Mouse (Mus musculus): Measurements from ENCODE around the gene Socs4. TPM values are rescaled to one million over a fixed set of nuclear protein-coding genes. Genes with fewer than 3 reads are reported as not detected.

Socs4 gene
- 3.6 TPM in 2 replicates for polyA plus RNA-seq (2014; fragmentation: Nextera tagmentation; extraction: Ambion mirVana)

DNA sequence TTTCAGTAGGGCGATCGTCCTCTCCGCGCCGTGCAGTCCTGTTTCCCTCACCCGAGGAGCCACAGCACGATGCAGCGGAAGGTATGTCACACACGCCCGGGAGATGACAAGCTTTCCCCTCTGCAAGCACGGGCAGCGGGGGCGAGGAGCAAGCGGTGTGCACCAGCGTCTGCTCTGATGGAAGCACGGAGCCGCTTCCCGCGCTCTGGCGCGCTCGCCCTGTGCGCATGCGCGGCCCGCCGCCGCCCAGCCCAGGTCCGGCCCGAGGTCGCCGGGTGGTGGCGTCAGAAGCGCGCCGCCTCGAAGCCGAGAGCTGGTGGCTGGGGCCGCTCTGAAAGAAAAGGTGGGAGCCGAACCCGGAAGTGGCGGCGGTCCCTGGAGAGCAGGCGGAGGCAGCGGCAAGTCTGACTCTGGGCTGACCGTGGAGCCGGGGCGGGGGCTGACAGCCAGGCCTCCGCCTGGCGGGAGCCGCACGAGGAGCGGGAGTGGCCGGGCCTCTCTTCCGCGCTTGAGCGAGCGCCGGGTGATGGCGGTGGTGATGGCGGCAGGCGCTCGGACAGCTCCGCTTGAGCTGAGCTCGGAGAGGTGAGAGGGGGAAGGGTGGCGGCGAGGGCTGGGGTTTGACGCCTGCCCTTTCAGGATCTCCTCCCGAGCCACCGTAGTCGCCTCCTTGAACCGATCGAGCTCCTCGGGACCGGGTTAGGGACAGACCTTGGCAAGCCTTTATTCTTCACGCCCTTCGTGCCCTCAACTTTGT is at the start of gene Socs4, which contains the start of gene Wdhd1:
Gene Socs4 (plus strand): TSS at position 295 of the 757 bp plus-strand sequence.
Gene Wdhd1 (minus strand): TSS at position 221 of the 757 bp plus-strand sequence.
- WGBS: under 1% methylated on average over 72 of the region's 77 CpGs
- H3K36me3 ChIP-seq (replicated peaks; ENCODE audit: control insufficient read depth, insufficient read depth): peaks cover 8% of the 10 kb centered on the region
- H3K4me1 ChIP-seq (replicated peaks; ENCODE audit: control insufficient read depth, insufficient read depth, low read length): peaks cover 22% of the 10 kb centered on the region
- H3K9ac ChIP-seq: peak within 1 kb of the TSS; percentile 70
- no peaks in the 10 kb centered on the region for H3K9me3 ChIP-seq (ENCODE audit: control insufficient read depth, low read length)
- peak within 1 kb of the TSS; percentile 60 for H3K4me3 ChIP-seq (replicated peaks; ENCODE audit: low read length)
- ATAC-seq (ENCODE audit: low FRiP score) (peak; percentile 98), DNase-seq (ENCODE audit: low spot score) (peak; percentile 95)
- H3K4me2 ChIP-seq (replicated peaks): peak within 1 kb of the TSS; percentile 70
- H3K27ac ChIP-seq: peak within 1 kb of the TSS; percentile 88
- no peaks in the 10 kb centered on the region for H3K27me3 ChIP-seq (ENCODE audit: control insufficient read depth, insufficient read depth, low read length)

- H3K4me3 ChIP-seq (replicated peaks; ENCODE audit: low read length): no peak overlapping the region
- H3K9ac ChIP-seq: no peak overlapping the region
- H3K27ac ChIP-seq: no peak overlapping the region
- H3K36me3 ChIP-seq (replicated peaks; ENCODE audit: control insufficient read depth, insufficient read depth): no peaks in the 10 kb centered on the region
- ATAC-seq (ENCODE audit: low FRiP score): no peak
- H3K4me1 ChIP-seq (replicated peaks; ENCODE audit: control insufficient read depth, insufficient read depth, low read length): no peaks in the 10 kb centered on the region
- no peak for DNase-seq (ENCODE audit: low spot score)
- no peaks in the 10 kb centered on the region for H3K9me3 ChIP-seq (ENCODE audit: control insufficient read depth, low read length)
- no peak overlapping the region for H3K4me2 ChIP-seq (replicated peaks)
- 78% methylated on average over 11 of the region's 11 CpGs for WGBS
- no peaks in the 10 kb centered on the region for H3K27me3 ChIP-seq (ENCODE audit: control insufficient read depth, insufficient read depth, low read length)
Measured at GRCm38 (mm10) chr14:47229796-47230376, 46.8 kb upstream of the Socs4 start.

DNA sequence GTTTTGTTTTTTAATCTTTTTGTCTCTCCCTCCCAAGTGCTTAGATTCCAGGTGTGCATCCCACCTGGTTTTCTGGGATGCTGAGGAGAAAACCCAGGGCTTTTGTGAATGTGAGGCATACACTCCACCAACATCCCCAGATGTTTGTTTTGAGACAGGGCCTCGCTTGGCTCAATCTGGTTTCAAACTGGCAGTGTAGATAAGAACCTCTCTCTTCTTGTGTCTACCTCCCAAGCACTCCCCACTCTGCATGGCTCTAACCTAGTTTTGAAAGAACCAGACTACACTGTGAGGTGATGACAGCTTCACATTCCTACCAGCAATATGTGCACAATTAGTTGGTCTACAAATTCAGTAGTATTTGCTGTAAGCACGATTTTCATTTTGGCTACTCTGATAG is 43.1 kb upstream of the Socs4 start:
- 87% methylated on average over 2 of the region's 2 CpGs for WGBS
- Histone ChIP-seq H3K4me3 (replicated peaks; ENCODE audit: low read length) (no peak overlapping the region), H3K4me2 (replicated peaks) (no peak overlapping the region), H3K4me1 (replicated peaks; ENCODE audit: control insufficient read depth, insufficient read depth, low read length) (no peaks in the 10 kb centered on the region), H3K36me3 (replicated peaks; ENCODE audit: control insufficient read depth, insufficient read depth) (no peaks in the 10 kb centered on the region), H3K27me3 (ENCODE audit: control insufficient read depth, insufficient read depth, low read length) (no peaks in the 10 kb centered on the region), H3K27ac (no peak overlapping the region), H3K9ac (no peak overlapping the region), H3K9me3 (ENCODE audit: control insufficient read depth, low read length) (0 out of 2 replicates have a peak, but pooled peaks cover 4% of the 10 kb centered on the region)
- no peak for ATAC-seq (ENCODE audit: low FRiP score)
- no peak for DNase-seq (ENCODE audit: low spot score)

DNA sequence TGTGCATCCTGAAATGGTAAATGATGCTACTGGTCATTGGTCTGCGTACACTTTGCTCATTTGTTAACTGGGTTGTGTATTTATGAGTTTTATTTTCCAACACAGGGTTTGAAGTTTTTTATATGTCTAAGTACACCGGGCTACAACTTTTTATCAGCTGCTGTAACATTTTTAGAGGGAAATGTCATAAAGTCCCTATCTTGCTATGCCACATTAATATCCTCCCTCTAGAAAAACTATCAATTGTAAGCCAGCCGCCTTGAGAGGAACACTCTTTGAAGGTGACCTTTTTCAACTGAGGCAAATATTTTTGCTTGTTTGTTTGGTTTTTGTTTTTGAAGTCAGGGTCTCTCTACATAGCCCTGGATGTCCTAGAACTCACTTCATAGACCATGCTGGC is 42.7 kb upstream of the Socs4 start:
- Histone ChIP-seq H3K9me3 (ENCODE audit: control insufficient read depth, low read length) (0 out of 2 replicates have a peak, but pooled peaks cover 4% of the 10 kb centered on the region), H3K27ac (no peak overlapping the region), H3K9ac (no peak overlapping the region), H3K36me3 (replicated peaks; ENCODE audit: control insufficient read depth, insufficient read depth) (no peaks in the 10 kb centered on the region), H3K4me1 (replicated peaks; ENCODE audit: control insufficient read depth, insufficient read depth, low read length) (no peaks in the 10 kb centered on the region), H3K4me2 (replicated peaks) (no peak overlapping the region), H3K4me3 (replicated peaks; ENCODE audit: low read length) (no peak overlapping the region), H3K27me3 (ENCODE audit: control insufficient read depth, insufficient read depth, low read length) (no peaks in the 10 kb centered on the region)
- no peak for DNase-seq (ENCODE audit: low spot score)
- WGBS: 95% methylated on average over 3 of the region's 3 CpGs
- ATAC-seq (ENCODE audit: low FRiP score): no peak

- no peak overlapping the region for H3K9ac ChIP-seq
- no peak for ATAC-seq (ENCODE audit: low FRiP score)
- H3K36me3 ChIP-seq (replicated peaks; ENCODE audit: control insufficient read depth, insufficient read depth): no peaks in the 10 kb centered on the region
- H3K4me1 ChIP-seq (replicated peaks; ENCODE audit: control insufficient read depth, insufficient read depth, low read length): no peaks in the 10 kb centered on the region
- WGBS: 83% methylated on average over 5 of the region's 5 CpGs
- no peak for DNase-seq (ENCODE audit: low spot score)
- no peak overlapping the region for H3K4me3 ChIP-seq (replicated peaks; ENCODE audit: low read length)
- no peak overlapping the region for H3K4me2 ChIP-seq (replicated peaks)
- H3K27ac ChIP-seq: no peak overlapping the region
- H3K9me3 ChIP-seq (ENCODE audit: control insufficient read depth, low read length): 0 out of 2 replicates have a peak, but pooled peaks cover 4% of the 10 kb centered on the region
- no peaks in the 10 kb centered on the region for H3K27me3 ChIP-seq (ENCODE audit: control insufficient read depth, insufficient read depth, low read length)
Measured at GRCm38 (mm10) chr14:47234526-47235250, 42.0 kb upstream of the Socs4 start.

- WGBS: 98% methylated on average over 7 of the region's 7 CpGs
- Histone ChIP-seq H3K27ac (no peak overlapping the region), H3K4me2 (replicated peaks) (no peak overlapping the region), H3K4me3 (replicated peaks; ENCODE audit: low read length) (no peak overlapping the region), H3K36me3 (replicated peaks; ENCODE audit: control insufficient read depth, insufficient read depth) (peaks cover 11% of the 10 kb centered on the region), H3K9me3 (ENCODE audit: control insufficient read depth, low read length) (0 out of 2 replicates have a peak, but pooled peaks cover 4% of the 10 kb centered on the region), H3K27me3 (ENCODE audit: control insufficient read depth, insufficient read depth, low read length) (no peaks in the 10 kb centered on the region), H3K4me1 (replicated peaks; ENCODE audit: control insufficient read depth, insufficient read depth, low read length) (no peaks in the 10 kb centered on the region), H3K9ac (no peak overlapping the region)
- DNase-seq (ENCODE audit: low spot score): no peak
- ATAC-seq (ENCODE audit: low FRiP score): no peak
Measured at GRCm38 (mm10) chr14:47236491-47236890, 40.2 kb upstream of the Socs4 start.

DNA sequence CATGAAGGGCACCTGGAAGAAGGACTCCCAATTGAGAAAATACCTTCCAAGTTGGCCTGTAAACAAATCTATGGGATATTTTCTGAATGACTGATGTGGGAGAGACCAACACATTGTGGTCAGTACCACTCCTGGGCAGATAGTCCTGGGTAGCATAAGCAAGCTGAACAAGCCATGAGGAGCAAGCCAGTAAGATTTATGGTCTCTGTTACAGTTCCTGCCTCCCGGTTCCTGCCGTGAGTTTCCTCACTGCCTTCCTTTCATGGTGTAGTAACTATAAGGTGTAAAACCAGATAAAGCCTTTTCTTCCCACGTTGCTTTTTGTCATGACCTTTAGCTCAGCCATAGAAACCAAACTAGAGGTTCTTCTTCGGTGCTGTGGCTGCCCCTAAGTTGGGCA is 39.4 kb upstream of the Socs4 start:
- WGBS: 93% methylated on average over 4 of the region's 4 CpGs
- H3K4me2 ChIP-seq (replicated peaks): no peak overlapping the region

DNA sequence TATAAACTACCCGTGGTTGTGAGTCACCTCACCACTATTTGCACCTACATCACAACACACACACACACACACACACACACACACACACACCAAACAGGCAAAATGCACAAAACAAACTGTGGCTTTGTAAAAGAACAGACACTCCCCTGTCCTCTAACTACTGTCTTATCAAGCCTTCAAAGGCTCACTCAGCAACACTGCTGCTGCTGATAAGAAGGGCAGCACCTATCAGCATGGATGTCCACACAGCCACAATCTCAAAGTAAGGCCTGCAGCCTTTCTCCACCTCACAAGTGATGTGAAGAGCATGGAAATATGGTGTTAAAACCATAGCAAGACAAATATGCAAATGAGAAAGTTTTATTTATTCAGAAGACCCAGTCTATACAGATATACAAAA is 36.1 kb upstream of the Socs4 start:
- ATAC-seq (ENCODE audit: low FRiP score) (no peak), DNase-seq (ENCODE audit: low spot score) (no peak)
- Histone ChIP-seq H3K4me1 (replicated peaks; ENCODE audit: control insufficient read depth, insufficient read depth, low read length) (no peaks in the 10 kb centered on the region), H3K9me3 (ENCODE audit: control insufficient read depth, low read length) (0 out of 2 replicates have a peak, but pooled peaks cover under 1% of the 10 kb centered on the region), H3K27ac (no peak overlapping the region), H3K27me3 (ENCODE audit: control insufficient read depth, insufficient read depth, low read length) (no peaks in the 10 kb centered on the region), H3K9ac (no peak overlapping the region), H3K4me2 (replicated peaks) (no peak overlapping the region), H3K4me3 (replicated peaks; ENCODE audit: low read length) (no peak overlapping the region), H3K36me3 (replicated peaks; ENCODE audit: control insufficient read depth, insufficient read depth) (peaks cover 37% of the 10 kb centered on the region)
- WGBS: 95% methylated on average over 1 of the region's 1 CpGs

More for the DNA sequence above, 39.4 kb upstream of the Socs4 start:
- ATAC-seq (ENCODE audit: low FRiP score) (no peak), DNase-seq (ENCODE audit: low spot score) (no peak)
- H3K4me3 ChIP-seq (replicated peaks; ENCODE audit: low read length): no peak overlapping the region
- no peak overlapping the region for H3K9ac ChIP-seq
- H3K27ac ChIP-seq: no peak overlapping the region
- peaks cover 12% of the 10 kb centered on the region for H3K36me3 ChIP-seq (replicated peaks; ENCODE audit: control insufficient read depth, insufficient read depth)
- H3K27me3 ChIP-seq (ENCODE audit: control insufficient read depth, insufficient read depth, low read length): no peaks in the 10 kb centered on the region
- H3K9me3 ChIP-seq (ENCODE audit: control insufficient read depth, low read length): 0 out of 2 replicates have a peak, but pooled peaks cover 4% of the 10 kb centered on the region
- no peaks in the 10 kb centered on the region for H3K4me1 ChIP-seq (replicated peaks; ENCODE audit: control insufficient read depth, insufficient read depth, low read length)

DNA sequence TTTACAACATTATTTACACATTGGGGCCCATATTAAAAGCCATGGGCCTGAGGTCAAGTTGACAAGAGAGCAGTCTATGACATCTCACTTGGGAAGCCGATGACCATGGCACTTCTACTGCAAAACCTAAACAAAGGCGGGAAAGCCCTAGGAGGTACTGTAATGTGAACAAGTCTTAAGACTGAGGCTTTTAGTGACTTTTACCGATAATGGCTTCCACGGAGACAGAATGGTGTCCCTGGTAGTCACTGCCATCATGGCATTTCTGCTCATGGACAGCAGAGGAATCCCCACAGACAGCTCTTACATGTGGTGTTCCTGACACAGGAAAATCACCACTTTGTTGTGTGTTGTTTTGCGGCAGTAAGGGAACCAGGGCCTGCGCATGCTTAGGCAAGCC is 35.7 kb upstream of the Socs4 start:
- H3K4me2 ChIP-seq (replicated peaks): no peak overlapping the region
- no peak for ATAC-seq (ENCODE audit: low FRiP score)
- H3K27ac ChIP-seq: no peak overlapping the region
- 97% methylated on average over 6 of the region's 6 CpGs for WGBS
- H3K36me3 ChIP-seq (replicated peaks; ENCODE audit: control insufficient read depth, insufficient read depth): peaks cover 39% of the 10 kb centered on the region
- H3K27me3 ChIP-seq (ENCODE audit: control insufficient read depth, insufficient read depth, low read length): no peaks in the 10 kb centered on the region
- H3K9ac ChIP-seq: no peak overlapping the region
- no peak overlapping the region for H3K4me3 ChIP-seq (replicated peaks; ENCODE audit: low read length)
- no peaks in the 10 kb centered on the region for H3K4me1 ChIP-seq (replicated peaks; ENCODE audit: control insufficient read depth, insufficient read depth, low read length)
- no peaks in the 10 kb centered on the region for H3K9me3 ChIP-seq (ENCODE audit: control insufficient read depth, low read length)
- no peak for DNase-seq (ENCODE audit: low spot score)

Measured in hindbrain, embryonic 14.5 days (tissue).